Mouse (Mus musculus): ENCODE measurements at regions not wholly inside any gene's neighbourhood (a gene's known extent, or its start where the extent isn't known, plus 50 kb on each side); places are given as distances from the start of the nearest gene placed in this dataset.
A peak's percentile ranks its signal among the peaks of the same experiment; 100 is the strongest.

DNA sequence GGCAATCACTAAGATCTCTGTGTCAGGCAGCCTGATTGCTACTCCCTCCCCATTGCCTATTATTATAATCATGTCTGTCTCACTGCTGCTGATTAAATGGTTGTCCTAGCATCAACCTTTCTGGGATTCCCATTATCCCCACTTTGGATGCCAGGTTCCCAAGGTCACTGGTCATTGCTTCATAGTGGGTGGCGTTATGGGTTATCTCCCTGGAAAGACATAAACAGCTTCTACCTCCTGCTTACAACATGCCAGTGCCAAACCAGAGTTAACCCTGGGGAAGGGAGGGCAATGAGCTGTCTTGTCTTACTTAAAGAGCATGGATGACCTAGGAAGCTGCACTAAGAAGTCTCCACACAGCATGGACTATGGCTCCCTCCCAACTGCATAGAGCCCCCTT is 136.9 kb downstream of the Uaca start:
- no peak for DNase-seq

GRCm38 (mm10) chr9:60936937-60937336 is 142.6 kb downstream of the Uaca start:
- DNase-seq = no peak

DNA sequence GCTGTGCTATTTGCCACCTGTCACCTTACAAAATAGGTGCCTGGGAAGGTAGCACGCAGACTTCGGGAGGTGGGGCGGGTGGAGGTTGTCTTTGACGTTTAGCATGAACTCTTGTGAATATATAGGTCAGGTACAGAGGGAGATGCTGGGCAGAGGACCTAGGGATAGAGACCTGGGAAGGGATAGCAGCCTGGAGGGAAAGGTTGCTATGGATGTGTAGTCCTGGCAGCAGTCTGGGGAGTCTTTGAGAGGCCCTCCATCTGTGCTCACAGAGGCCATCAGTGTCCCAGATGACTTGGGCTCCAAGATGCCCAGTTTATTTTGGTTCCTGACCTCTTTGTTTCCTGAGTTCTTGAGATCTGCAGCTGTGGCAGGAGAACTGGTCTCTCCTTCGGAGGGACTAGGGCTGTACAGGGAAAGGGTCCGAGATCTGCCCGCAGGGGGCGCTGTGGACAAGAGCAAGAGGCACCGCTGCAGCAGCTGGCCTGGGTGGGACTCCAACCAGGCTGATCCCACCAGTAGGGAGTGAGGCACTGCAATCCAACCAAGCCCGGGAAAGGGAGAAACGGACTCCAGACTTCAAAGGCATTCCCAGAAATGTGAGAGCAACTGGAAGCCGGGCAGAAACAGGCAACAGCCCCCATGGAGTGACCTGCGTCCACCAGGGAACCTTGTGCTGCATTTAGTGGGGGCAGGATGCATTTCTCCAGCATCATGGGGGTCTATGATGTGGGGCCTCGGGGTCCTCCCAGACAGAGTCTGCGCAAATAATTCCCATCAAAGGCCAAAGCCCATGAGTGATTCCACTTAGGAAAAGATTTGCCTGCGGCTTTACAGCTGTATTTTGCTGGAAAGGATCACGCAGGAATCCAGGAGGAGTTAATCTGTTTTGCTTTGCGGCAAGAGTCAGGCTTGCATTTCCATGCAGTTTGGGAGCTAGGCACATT is 145.8 kb downstream of the Uaca start:
- DNase-seq = peak; percentile 40

DNA sequence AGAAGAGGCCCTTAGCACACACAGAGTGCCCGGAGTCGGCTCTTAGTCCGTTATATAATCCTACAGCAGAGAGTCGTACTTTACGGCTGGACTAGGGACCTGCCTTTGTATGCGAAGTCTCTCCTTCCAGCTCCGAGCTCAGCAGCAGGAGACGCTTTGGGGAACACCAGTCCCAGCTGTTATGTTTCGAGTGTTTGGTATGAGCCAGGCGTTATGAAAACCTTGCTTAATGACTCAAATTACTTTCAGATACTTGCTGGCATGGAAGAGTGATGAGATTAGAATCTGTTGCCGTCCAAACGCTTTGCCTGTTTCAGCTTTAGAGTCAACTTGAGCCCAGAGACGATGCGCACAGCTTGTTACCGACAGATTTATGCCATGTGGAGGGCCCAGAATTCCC is 153.0 kb downstream of the Uaca start:
- DNase-seq = no peak

- no peak for DNase-seq
These were observed 154.3 kb downstream of the Uaca start for GRCm38 (mm10) chr9:60948531-60949070.

DNA sequence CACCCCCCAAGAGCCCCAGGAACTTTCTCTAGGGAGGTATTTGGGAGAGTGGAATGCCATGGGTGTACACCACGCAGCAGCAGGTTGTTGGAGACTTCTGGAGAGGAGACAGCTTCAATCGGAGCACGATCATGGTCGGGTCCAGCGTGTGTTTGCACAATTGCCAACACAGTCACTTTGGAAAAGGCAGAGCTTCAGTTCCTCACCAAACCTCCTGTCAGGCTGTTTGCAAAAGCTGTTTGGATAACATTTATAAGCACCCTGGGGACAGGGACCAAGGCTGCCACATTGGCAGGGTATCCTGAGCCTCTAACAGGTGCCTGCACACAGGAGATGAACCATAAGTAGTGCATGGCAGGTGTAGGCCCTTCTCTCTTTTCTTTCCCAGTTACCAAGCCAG is 155.8 kb downstream of the Uaca start:
- DNase-seq = no peak

GRCm38 (mm10) chr9:60951071-60951561 is 156.8 kb downstream of the Uaca start:
- no peak for DNase-seq

GRCm38 (mm10) chr9:60957438-60957837 is 163.1 kb downstream of the Uaca start:
- DNase-seq = no peak

DNA sequence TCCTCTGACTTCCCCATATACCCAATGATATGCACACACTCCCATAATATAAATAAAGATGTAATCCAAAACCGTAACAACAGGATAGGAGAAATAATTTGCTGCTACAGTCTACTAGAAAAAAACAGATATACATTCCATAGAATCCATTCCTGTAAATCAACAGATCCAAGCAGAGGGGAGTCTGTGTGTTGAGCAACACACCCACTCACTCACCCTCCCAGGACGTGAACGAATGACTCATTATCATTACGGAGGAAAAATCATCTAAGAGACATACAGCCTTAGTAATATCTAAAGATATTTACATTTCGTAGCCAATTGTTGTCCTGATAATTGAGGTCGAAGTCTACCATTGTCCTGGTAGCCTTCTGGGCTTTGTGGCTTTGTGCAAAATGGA is 165.2 kb downstream of the Uaca start:
- no peak for DNase-seq

DNA sequence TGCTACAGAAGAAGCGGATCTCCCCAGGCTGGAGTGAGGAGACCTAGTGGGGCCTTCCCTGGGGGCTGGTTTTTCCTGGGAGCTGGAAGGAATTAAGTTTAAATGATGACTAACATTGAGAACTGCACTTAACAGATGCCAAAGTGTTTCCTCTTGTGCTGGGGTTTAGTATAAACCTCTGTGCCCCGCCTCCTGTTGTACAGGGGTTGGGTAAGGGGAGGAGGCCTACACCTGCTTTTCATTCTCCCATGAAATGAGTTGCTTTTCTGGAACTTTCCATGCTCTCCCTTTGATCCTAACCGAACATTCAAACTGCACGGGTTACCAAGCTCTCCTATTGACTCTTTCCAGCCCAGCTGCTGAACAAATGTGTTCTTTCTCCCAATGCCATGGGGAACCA is 167.7 kb downstream of the Uaca start:
- DNase-seq = no peak

GRCm38 (mm10) chr9:60965641-60966040 is 171.3 kb downstream of the Uaca start:
- no peak for DNase-seq

- DNase-seq = no peak
These were observed 174.1 kb downstream of the Uaca start for GRCm38 (mm10) chr9:60968281-60969031.

GRCm38 (mm10) chr9:60972201-60972910 is 178.0 kb downstream of the Uaca start:
- DNase-seq = no peak

DNA sequence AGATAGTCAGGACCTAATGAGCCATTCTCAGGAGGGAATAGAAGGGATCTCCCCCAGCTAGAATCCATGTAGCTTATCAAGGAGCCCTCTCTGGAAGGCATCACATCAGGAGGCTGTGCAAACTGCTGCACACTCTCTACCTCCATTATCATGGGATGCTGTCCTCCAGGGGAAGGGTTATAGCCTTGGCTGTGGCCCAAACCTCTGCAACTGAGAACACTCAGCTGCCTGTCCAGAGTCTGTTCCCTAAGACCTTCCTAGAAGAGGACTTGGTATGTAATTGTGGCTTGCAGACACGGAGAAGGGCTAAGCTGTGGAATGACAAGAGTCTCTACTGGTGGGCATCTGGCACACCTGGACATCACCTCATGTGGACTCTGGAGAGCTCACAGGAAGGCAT is 180.2 kb downstream of the Uaca start:
- DNase-seq = no peak

GRCm38 (mm10) chr9:60982383-60983085 is 188.2 kb downstream of the Uaca start:
- peak; percentile 38 for DNase-seq

GRCm38 (mm10) chr9:60983246-60983645 is 188.9 kb downstream of the Uaca start:
- no peak for DNase-seq

- no peak for DNase-seq
These were observed 193.8 kb downstream of the Uaca start for GRCm38 (mm10) chr9:60988113-60988512.

GRCm38 (mm10) chr9:60989670-60990391 is 195.5 kb downstream of the Uaca start:
- DNase-seq = no peak

GRCm38 (mm10) chr9:60991509-60991908 is 197.2 kb downstream of the Uaca start:
- no peak for DNase-seq

DNA sequence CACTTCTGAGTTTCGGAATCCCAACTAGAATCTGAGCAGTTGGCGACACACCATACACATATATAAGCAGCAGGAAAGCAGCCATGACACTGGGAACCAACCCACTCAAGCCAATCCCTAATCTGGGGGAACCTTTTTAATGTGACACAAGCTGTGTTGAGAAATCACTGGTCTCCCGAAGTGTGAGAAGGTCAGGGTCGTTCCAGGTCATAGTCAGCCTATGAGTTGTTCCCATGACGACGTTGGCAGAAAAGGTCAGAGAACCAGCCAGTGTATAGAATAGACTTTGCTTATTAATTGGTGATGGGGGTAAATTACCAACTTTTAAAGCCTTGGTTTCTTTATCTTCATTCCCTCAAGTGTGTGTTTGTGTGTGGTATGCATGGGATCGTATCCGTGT is 199.3 kb downstream of the Uaca start:
- DNase-seq = no peak

- DNase-seq = no peak
These were observed 200.8 kb downstream of the Uaca start for GRCm38 (mm10) chr9:60995096-60995495.
